Mouse (Mus musculus) limb, embryonic 11.5 days (tissue): ENCODE results near the gene Sgms1. TPM values are rescaled to one million over a fixed set of nuclear protein-coding genes. Genes with fewer than 3 reads are reported as not detected.

ENCODE experiments used
- ATAC-seq: fragments of 200-750 bp; cut with Nextera tagmentation; 2 replicates; pipeline ENCODE4 v1.8.0; 2017; ENCODE audit warnings: low read depth; ENCODE audit not compliant: insufficient number of reproducible peaks, low FRiP score, low TSS enrichment
- DNase-seq: peaks from one replicate; pipeline ENCODE4 v3.0.0-alpha.2; 2015; ENCODE audit warnings: low spot score
- H3K27ac ChIP-seq: fragments of 300-500 bp; sonication (generic); replicated peaks from 2 replicates; pipeline ENCODE4 v1.5.1; 2014; ENCODE audit warnings: low read depth, mild to moderate bottlenecking, low read length
- H3K27me3 ChIP-seq: fragments of 300-500 bp; sonication (generic); 2 replicates; pipeline ENCODE4 v1.6.1; 2014; ENCODE audit warnings: mild to moderate bottlenecking, low read length, mixed read lengths; ENCODE audit not compliant: control insufficient read depth, insufficient read depth
- H3K36me3 ChIP-seq: fragments of 300-500 bp; sonication (generic); 2 replicates; pipeline ENCODE4 v1.6.1; 2014; ENCODE audit warnings: mild to moderate bottlenecking, low read length, moderate library complexity, mixed read lengths; ENCODE audit not compliant: control insufficient read depth, insufficient read depth
- H3K4me1 ChIP-seq: fragments of 300-500 bp; sonication (generic); 2 replicates; pipeline ENCODE4 v1.6.1; 2014; ENCODE audit warnings: low read length, mixed read lengths; ENCODE audit not compliant: control insufficient read depth, insufficient read depth
- H3K4me2 ChIP-seq: fragments of 300-500 bp; sonication (generic); 2 replicates; pipeline ENCODE4 v1.6.1; 2014; ENCODE audit warnings: low read depth, mild to moderate bottlenecking, moderate library complexity; ENCODE audit not compliant: severe bottlenecking
- H3K4me3 ChIP-seq: fragments of 300-500 bp; sonication (generic); 2 replicates; pipeline ENCODE4 v1.5.1; 2014; ENCODE audit warnings: low read depth, low read length
- H3K9ac ChIP-seq: fragments of 300-500 bp; sonication (generic); 2 replicates; pipeline ENCODE4 v1.6.1; 2014; ENCODE audit warnings: mild to moderate bottlenecking, low read length
- H3K9me3 ChIP-seq: fragments of 300-500 bp; sonication (generic); 2 replicates; pipeline ENCODE4 v1.6.1; 2016; ENCODE audit warnings: low read length; ENCODE audit not compliant: control insufficient read depth
- WGBS: fragments of 180-500 bp; shearing (Covaris S2); extraction: QIAGEN DNeasy Blood & Tissue Kit; methylation state at CpG from one replicate; pipeline ENCODE4 v1.1.7; 2014; 5-methylcytosine and 5-hydroxymethylcytosine counted together
- polyA plus RNA-seq: library from polyadenylated mRNA; unstranded; fragments of >200 nt; fragmentation: Nextera tagmentation; extraction: Ambion mirVana; gene quantifications from 2 replicates; pipeline ENCODE4 v1.2.1, GENCODE M21; 2014

Gene Sgms1
- polyA plus RNA-seq, 1 experiment from 2014 or later: 13.5 TPM

GRCm38 (mm10) chr19:32210099-32210449, 179.4 kb downstream of the Sgms1 start:
- Histone ChIP-seq H3K36me3 (no peaks in the 10 kb centered on the region), H3K27ac (no peak overlapping the region), H3K9ac (no peak overlapping the region), H3K4me2 (peak overlapping the region; percentile 82), H3K4me1 (no peaks in the 10 kb centered on the region), H3K4me3 (peak overlapping the region; percentile 38), H3K27me3 (no peaks in the 10 kb centered on the region), H3K9me3 (no peaks in the 10 kb centered on the region)
- DNase-seq: peak; percentile 34
- no peak for ATAC-seq
- WGBS: 14% methylated on average over 5 of the region's 5 CpGs

- no peak overlapping the region for H3K9ac ChIP-seq
- no peaks in the 10 kb centered on the region for H3K27me3 ChIP-seq
- H3K9me3 ChIP-seq: no peaks in the 10 kb centered on the region
- H3K27ac ChIP-seq: no peak overlapping the region
- no peaks in the 10 kb centered on the region for H3K36me3 ChIP-seq
- ATAC-seq: no peak
- H3K4me3 ChIP-seq: no peak overlapping the region
- H3K4me1 ChIP-seq: no peaks in the 10 kb centered on the region
- H3K4me2 ChIP-seq: no peak overlapping the region
- no peak for DNase-seq
- WGBS: 86% methylated on average over 12 of the region's 12 CpGs
Observed at GRCm38 (mm10) chr19:32202131-32203114, 187.1 kb downstream of the Sgms1 start.

GRCm38 (mm10) chr19:32199861-32200574, 189.5 kb downstream of the Sgms1 start:
- Histone ChIP-seq H3K27ac (no peak overlapping the region), H3K9me3 (no peaks in the 10 kb centered on the region), H3K4me3 (no peak overlapping the region), H3K4me1 (no peaks in the 10 kb centered on the region), H3K27me3 (no peaks in the 10 kb centered on the region), H3K36me3 (no peaks in the 10 kb centered on the region), H3K9ac (no peak overlapping the region), H3K4me2 (no peak overlapping the region)
- DNase-seq (no peak), ATAC-seq (no peak)
- WGBS: 91% methylated on average over 4 of the region's 4 CpGs

GRCm38 (mm10) chr19:32199133-32199532, 190.4 kb downstream of the Sgms1 start:
- Histone ChIP-seq H3K4me1 (no peaks in the 10 kb centered on the region), H3K27ac (no peak overlapping the region), H3K27me3 (no peaks in the 10 kb centered on the region), H3K9ac (no peak overlapping the region), H3K4me2 (no peak overlapping the region), H3K9me3 (no peaks in the 10 kb centered on the region), H3K36me3 (no peaks in the 10 kb centered on the region), H3K4me3 (no peak overlapping the region)
- DNase-seq (no peak), ATAC-seq (no peak)
- 95% methylated on average over 5 of the region's 5 CpGs for WGBS

- no peak for ATAC-seq
- Histone ChIP-seq H3K27ac (no peak overlapping the region), H3K36me3 (no peaks in the 10 kb centered on the region), H3K4me2 (no peak overlapping the region), H3K9me3 (no peaks in the 10 kb centered on the region), H3K4me3 (no peak overlapping the region), H3K9ac (no peak overlapping the region), H3K27me3 (no peaks in the 10 kb centered on the region), H3K4me1 (no peaks in the 10 kb centered on the region)
- no peak for DNase-seq
- WGBS: 95% methylated on average over 7 of the region's 7 CpGs
Observed at GRCm38 (mm10) chr19:32198494-32199106, 190.9 kb downstream of the Sgms1 start.

- no peak for DNase-seq
- H3K27ac ChIP-seq: no peak overlapping the region
- no peak overlapping the region for H3K4me2 ChIP-seq
- H3K9ac ChIP-seq: no peak overlapping the region
- no peak overlapping the region for H3K4me3 ChIP-seq
- no peaks in the 10 kb centered on the region for H3K4me1 ChIP-seq
- no peaks in the 10 kb centered on the region for H3K9me3 ChIP-seq
- 69% methylated on average over 15 of the region's 15 CpGs for WGBS
- H3K36me3 ChIP-seq: no peaks in the 10 kb centered on the region
- no peaks in the 10 kb centered on the region for H3K27me3 ChIP-seq
- ATAC-seq: no peak
Observed at GRCm38 (mm10) chr19:32196976-32197819, 192.3 kb downstream of the Sgms1 start.

- H3K4me1 ChIP-seq: no peaks in the 10 kb centered on the region
- WGBS: 41% methylated on average over 5 of the region's 5 CpGs
- DNase-seq (no peak), ATAC-seq (no peak)
- no peak overlapping the region for H3K4me2 ChIP-seq
- no peaks in the 10 kb centered on the region for H3K36me3 ChIP-seq
- no peak overlapping the region for H3K27ac ChIP-seq
- H3K9ac ChIP-seq: no peak overlapping the region
- H3K9me3 ChIP-seq: no peaks in the 10 kb centered on the region
- H3K4me3 ChIP-seq: no peak overlapping the region
- no peaks in the 10 kb centered on the region for H3K27me3 ChIP-seq
Observed at GRCm38 (mm10) chr19:32196222-32196621, 193.3 kb downstream of the Sgms1 start.

GRCm38 (mm10) chr19:32194863-32195262, 194.7 kb downstream of the Sgms1 start:
- Histone ChIP-seq H3K4me1 (no peaks in the 10 kb centered on the region), H3K4me3 (no peak overlapping the region), H3K4me2 (no peak overlapping the region), H3K27ac (no peak overlapping the region), H3K9ac (no peak overlapping the region), H3K27me3 (no peaks in the 10 kb centered on the region), H3K9me3 (no peaks in the 10 kb centered on the region), H3K36me3 (no peaks in the 10 kb centered on the region)
- 52% methylated on average over 1 of the region's 1 CpGs for WGBS
- DNase-seq (no peak), ATAC-seq (no peak)
